Mouse (Mus musculus): ENCODE data around the gene Fam19a2. TPM values are rescaled to one million over a fixed set of nuclear protein-coding genes. Genes with fewer than 3 reads are reported as not detected.

The Fam19a2 gene
- 4.4 and 4.5 TPM in 2 replicates for polyA plus RNA-seq (2015; fragmentation: Nextera tagmentation; extraction: Ambion mirVana)

DNA sequence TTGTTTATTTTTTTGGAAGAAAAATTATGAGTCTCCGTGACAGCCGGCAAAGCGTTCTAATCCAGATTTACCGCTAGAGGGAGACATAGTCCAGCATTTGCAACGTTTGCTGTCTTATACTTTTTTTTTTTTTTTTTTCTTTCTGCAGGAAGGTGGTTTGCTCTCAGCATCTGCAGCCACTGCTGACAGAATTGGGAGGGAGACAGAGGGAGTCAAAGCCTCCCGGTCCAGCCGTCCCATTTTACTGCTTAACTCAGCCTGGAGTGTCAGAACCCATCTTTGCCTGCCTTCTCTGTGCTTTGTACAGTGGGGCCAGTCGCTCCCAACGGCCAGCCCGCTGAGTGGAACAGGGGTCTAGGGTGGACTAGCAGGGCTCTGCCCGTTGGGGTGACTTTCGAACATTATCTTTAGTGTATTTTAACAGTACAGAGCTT is at the start of gene Fam19a2:
TSS of gene Fam19a2 (plus strand) at position 121 of the 434 bp plus-strand sequence.
- H3K9ac ChIP-seq, result peak within 1 kb of the TSS; percentile 50
- peaks cover 18% of the 10 kb centered on the region for H3K4me1 ChIP-seq
- peak within 1 kb of the TSS; percentile 61 for H3K4me3 ChIP-seq (replicated peaks)
- peak within 1 kb of the TSS; percentile 92 for H3K4me2 ChIP-seq
- H3K27ac ChIP-seq, result no peak within 1 kb of the TSS
- H3K27me3 ChIP-seq, result peaks cover 37% of the 10 kb centered on the region
- H3K9me3 ChIP-seq (replicated peaks), result no peaks in the 10 kb centered on the region
- no peaks in the 10 kb centered on the region for H3K36me3 ChIP-seq
- ATAC-seq (replicated peaks; ENCODE audit: low FRiP score), result peak; percentile 50; the same call in 1 of the 2 replicates
- under 1% methylated on average over 12 of the region's 12 CpGs for WGBS

DNA sequence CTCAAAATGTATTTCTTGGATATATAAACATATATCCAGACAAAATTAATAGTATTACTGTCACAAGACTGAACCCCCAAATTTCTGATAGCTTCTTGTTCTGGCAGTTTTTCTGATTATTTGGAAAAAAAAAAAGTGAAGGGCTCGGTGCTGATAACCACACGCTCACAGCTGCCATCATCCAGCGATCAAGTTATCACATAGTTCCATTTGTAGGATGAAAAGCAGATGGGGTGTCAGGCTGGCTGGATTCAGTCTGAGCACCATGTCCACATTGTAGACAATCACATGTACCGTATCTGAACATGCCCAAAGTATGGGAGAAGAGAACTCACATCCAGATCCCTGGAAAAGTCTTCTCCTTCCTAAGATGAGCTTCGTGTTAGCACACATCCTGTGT is 41.0 kb upstream of the Fam19a2 start:
- H3K27me3 ChIP-seq, result no peaks in the 10 kb centered on the region
- H3K36me3 ChIP-seq, result no peaks in the 10 kb centered on the region
- no peak overlapping the region for H3K4me2 ChIP-seq
- no peaks in the 10 kb centered on the region for H3K4me1 ChIP-seq
- H3K27ac ChIP-seq, result no peak overlapping the region
- ATAC-seq (replicated peaks; ENCODE audit: low FRiP score), result no peak
- 92% methylated on average over 5 of the region's 5 CpGs for WGBS
- no peak overlapping the region for H3K9ac ChIP-seq
- no peaks in the 10 kb centered on the region for H3K9me3 ChIP-seq (replicated peaks)
- no peak overlapping the region for H3K4me3 ChIP-seq (replicated peaks)

DNA sequence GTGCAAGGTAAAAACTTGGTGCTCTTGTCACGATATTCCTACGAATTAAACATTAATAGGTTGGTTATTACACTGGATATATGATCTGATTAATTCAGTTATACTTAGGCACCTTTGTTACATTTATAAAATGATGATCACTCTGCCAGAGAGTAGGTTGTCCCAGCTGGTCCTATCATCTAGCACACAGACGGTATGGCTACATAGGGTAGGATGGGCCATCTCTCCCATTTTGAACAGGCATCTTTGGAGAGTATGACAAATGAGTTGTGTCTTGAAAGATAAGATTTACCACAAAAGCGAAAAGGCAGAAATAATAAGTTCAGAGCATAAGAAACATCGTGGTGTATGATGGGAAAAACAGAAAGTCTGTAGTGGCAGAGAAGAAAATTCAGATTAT is 34.4 kb upstream of the Fam19a2 start:
- no peak overlapping the region for H3K27ac ChIP-seq
- H3K9ac ChIP-seq, result no peak overlapping the region
- WGBS, result 91% methylated on average over 5 of the region's 5 CpGs
- H3K36me3 ChIP-seq, result no peaks in the 10 kb centered on the region
- ATAC-seq (replicated peaks; ENCODE audit: low FRiP score), result no peak
- H3K27me3 ChIP-seq, result no peaks in the 10 kb centered on the region
- no peaks in the 10 kb centered on the region for H3K4me1 ChIP-seq
- no peak overlapping the region for H3K4me2 ChIP-seq
- H3K4me3 ChIP-seq (replicated peaks), result no peak overlapping the region
- no peaks in the 10 kb centered on the region for H3K9me3 ChIP-seq (replicated peaks)

DNA sequence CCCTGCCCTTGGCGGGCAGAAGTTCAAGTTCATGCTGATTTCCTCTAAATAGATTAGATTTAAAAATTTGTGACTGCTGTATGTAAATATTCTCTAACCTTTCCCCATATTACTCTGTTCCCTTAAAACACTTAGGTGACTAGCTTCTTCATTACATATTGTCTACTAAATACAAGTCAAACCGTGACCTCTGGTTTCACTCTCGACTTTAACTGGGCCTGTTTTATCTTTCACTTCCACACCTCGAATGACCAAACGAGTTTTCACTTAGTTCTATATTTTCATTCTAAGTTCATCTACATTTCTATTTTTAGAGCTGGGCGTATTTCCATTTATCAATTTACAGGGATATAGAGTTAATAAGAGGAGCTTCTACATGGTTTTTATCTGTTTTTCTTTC is 15.7 kb upstream of the Fam19a2 start:
- Histone ChIP-seq H3K9me3 (replicated peaks) (no peaks in the 10 kb centered on the region), H3K9ac (no peak overlapping the region), H3K4me2 (no peak overlapping the region), H3K27me3 (no peaks in the 10 kb centered on the region), H3K4me3 (replicated peaks) (no peak overlapping the region), H3K4me1 (no peaks in the 10 kb centered on the region), H3K27ac (no peak overlapping the region), H3K36me3 (no peaks in the 10 kb centered on the region)
- WGBS, result 81% methylated on average over 6 of the region's 6 CpGs
- ATAC-seq (replicated peaks; ENCODE audit: low FRiP score), result no peak

DNA sequence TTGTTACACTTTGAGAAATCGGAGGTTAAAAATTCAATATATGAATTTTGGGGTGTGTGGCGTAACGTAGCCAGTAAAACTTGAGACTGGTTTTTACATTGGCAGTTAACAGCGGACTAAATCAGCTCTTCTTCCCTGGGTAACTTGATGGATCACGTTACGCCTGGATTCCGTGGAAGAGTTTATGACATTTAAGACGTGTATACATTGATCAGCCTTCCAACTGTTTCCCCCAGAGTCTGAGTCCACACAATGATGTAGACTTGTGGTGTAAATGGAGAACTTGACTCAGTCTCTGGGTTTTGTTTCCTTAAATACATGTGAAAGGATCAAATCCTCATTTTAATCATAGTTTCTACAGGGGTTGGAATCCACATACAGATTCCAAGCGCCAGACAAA is 11.9 kb upstream of the Fam19a2 start:
- Histone ChIP-seq H3K36me3 (no peaks in the 10 kb centered on the region), H3K9me3 (replicated peaks) (no peaks in the 10 kb centered on the region), H3K27me3 (no peaks in the 10 kb centered on the region), H3K4me2 (no peak overlapping the region), H3K9ac (no peak overlapping the region), H3K4me3 (replicated peaks) (no peak overlapping the region), H3K27ac (no peak overlapping the region), H3K4me1 (no peaks in the 10 kb centered on the region)
- 55% methylated on average over 9 of the region's 9 CpGs for WGBS
- ATAC-seq (replicated peaks; ENCODE audit: low FRiP score), result no peak

DNA sequence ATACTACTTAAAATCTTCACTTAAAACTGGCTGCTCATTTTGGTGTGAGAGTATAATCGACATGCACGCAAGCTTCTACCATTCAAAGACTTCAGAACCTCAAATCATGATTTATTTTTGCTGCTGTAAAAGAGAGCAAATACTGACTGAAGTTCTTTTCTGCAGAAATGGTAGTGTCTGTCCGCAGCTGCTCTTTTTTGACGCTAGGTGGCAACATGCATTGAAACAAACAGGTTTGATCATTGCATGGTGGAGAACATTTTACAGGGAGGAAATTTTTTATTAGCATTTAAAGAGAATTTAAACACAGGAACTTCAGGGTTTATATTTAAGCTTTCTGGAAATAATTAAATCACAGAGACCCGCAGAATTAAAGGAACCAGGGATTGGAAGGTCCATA is 9.5 kb upstream of the Fam19a2 start:
- H3K27me3 ChIP-seq, result no peaks in the 10 kb centered on the region
- H3K9me3 ChIP-seq (replicated peaks), result no peaks in the 10 kb centered on the region
- H3K4me2 ChIP-seq, result no peak overlapping the region
- ATAC-seq (replicated peaks; ENCODE audit: low FRiP score), result no peak
- H3K4me1 ChIP-seq, result no peaks in the 10 kb centered on the region
- no peaks in the 10 kb centered on the region for H3K36me3 ChIP-seq
- no peak overlapping the region for H3K27ac ChIP-seq
- no peak overlapping the region for H3K9ac ChIP-seq
- WGBS, result 36% methylated on average over 5 of the region's 5 CpGs
- H3K4me3 ChIP-seq (replicated peaks), result no peak overlapping the region

DNA sequence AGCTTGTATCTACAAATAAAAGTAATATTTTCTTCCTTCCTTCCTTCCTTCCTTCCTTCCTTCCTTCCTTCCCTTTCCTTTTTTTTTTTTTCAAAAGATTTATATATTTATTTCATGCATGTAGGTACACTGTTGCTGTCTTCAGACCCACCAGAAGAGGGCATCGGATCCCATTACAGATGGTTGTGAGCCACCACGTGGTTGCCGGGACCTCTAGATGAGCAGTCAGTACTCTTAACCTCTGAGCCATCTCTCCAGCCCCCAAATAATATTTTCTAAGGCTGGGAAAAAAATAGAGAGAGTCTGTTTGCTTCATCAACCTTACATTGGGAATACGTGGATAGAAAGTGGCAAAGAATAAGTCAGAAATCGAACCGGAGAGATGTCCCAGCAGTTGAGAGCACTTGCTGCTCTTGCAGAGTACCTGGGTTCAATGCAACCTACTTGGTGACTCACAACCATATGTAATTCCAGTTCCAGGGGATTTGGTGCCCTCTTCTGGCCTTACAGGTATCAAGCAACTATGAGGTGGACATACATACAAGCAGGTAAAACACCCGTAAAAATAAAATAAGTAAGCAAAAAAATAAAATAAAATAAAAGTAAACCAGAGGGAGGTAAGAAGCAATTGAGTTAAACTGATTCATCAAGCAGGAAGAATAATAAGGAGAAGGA is 8.0 kb upstream of the Fam19a2 start:
- no peak for ATAC-seq (replicated peaks; ENCODE audit: low FRiP score)
- Histone ChIP-seq H3K4me3 (replicated peaks) (no peak overlapping the region), H3K36me3 (no peaks in the 10 kb centered on the region), H3K27me3 (0 out of 2 replicates have a peak, but pooled peaks cover 5% of the 10 kb centered on the region), H3K27ac (no peak overlapping the region), H3K4me2 (no peak overlapping the region), H3K9me3 (replicated peaks) (no peaks in the 10 kb centered on the region), H3K4me1 (no peaks in the 10 kb centered on the region), H3K9ac (no peak overlapping the region)
- WGBS, result 83% methylated on average over 7 of the region's 7 CpGs

DNA sequence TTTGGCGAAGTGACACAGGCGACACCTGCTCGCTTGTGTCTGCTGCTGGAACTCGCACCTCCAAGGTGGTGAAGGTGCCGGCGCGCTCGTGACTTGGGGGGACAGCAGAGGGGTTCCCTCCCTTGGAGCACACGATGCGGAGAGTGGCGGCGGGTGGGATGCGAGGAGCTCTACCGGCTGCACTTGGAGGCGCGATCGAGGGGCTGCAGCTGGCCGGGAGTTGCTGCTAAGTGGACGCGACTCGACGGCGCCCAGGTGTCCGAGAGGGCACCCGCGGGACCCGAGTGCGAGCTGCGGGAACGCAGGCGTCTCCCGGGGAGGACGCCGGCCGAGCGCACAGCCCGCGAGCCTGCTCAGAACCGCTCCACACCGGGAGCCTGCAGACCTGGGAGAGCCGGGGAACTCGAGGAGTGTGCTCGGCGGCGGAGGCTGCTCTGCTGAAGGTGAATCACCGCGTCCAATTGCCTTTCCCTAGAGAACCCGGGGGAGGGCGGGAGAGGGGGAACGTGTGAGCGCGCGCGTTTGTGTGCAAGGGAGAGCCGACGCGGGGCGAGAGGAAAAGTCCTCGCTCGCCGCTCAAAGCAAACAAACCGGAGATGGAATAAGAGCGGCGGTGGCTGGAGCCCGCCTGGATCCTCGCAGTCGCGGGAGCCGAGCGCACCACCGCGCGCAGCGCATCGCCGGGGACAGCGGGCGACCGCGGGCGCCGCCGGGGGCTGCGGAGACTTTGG is 830 bp downstream of the Fam19a2 start:
- H3K9ac ChIP-seq, result peak overlapping the region; percentile 50
- H3K4me1 ChIP-seq, result peaks cover 18% of the 10 kb centered on the region
- no peaks in the 10 kb centered on the region for H3K9me3 ChIP-seq (replicated peaks)
- H3K36me3 ChIP-seq, result no peaks in the 10 kb centered on the region
- peaks cover 37% of the 10 kb centered on the region for H3K27me3 ChIP-seq
- H3K4me3 ChIP-seq (replicated peaks), result peak overlapping the region; percentile 61
- WGBS, result 1% methylated on average over 75 of the region's 84 CpGs
- peak overlapping the region; percentile 92 for H3K4me2 ChIP-seq
- no peak overlapping the region for H3K27ac ChIP-seq
- peak; percentile 84 for ATAC-seq (replicated peaks; ENCODE audit: low FRiP score)

DNA sequence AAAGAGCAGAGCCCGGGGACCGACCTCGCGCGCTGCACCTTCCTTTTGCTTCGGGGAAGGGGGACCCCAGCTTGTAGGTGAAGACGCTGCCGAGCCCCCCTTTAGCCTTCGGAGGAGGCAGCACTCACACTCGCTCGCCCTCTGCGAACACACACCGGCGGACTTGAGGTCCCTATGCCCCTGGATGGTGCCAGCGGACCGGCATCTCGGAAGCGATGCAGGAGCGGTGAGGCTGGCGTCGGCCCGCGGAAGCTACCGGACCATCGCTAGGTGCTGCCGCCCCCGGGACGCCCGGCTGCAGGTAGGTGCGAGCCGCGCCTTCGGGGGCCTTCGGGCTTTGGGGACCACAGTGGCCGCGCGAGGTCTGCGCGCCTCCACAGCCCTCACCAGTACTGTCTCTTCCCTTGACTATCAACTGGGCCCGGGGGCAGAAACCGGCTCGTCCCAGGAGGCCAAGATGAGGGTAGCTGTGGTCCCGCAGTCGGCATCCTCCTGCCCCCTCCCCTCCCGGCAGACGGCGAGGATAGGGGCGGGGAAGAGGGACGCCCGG is 1.5 kb downstream of the Fam19a2 start:
- ATAC-seq (replicated peaks; ENCODE audit: low FRiP score), result peak; percentile 68
- no peak overlapping the region for H3K27ac ChIP-seq
- no peaks in the 10 kb centered on the region for H3K36me3 ChIP-seq
- WGBS, result under 1% methylated on average over 49 of the region's 50 CpGs
- H3K4me3 ChIP-seq (replicated peaks), result peak overlapping the region; percentile 61
- peak overlapping the region; percentile 50 for H3K9ac ChIP-seq
- H3K4me2 ChIP-seq, result peak overlapping the region; percentile 92
- peaks cover 18% of the 10 kb centered on the region for H3K4me1 ChIP-seq
- H3K9me3 ChIP-seq (replicated peaks), result no peaks in the 10 kb centered on the region
- H3K27me3 ChIP-seq, result peaks cover 34% of the 10 kb centered on the region

DNA sequence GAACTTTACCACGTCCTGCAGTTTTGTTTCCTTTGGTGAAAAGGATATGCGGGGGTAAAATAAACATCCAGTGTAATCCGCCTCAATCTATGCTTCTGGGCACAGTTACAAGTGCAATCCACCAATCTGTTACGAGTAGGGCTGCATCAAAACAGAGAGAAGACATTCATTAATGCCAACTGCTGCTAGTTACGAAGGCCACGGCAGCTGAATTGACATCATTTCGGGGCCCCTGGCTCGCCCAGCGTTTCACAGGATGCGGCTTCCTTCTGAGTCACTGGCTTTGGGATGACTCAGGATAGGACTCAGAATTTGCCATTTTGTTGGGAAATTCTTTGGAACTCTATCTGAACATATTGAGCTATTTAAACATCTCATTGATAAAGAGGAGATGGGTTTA is 4.8 kb downstream of the Fam19a2 start:
- no peak overlapping the region for H3K27ac ChIP-seq
- no peak overlapping the region for H3K9ac ChIP-seq
- no peak overlapping the region for H3K4me3 ChIP-seq (replicated peaks)
- peaks cover 32% of the 10 kb centered on the region for H3K27me3 ChIP-seq
- H3K4me1 ChIP-seq, result peaks cover 18% of the 10 kb centered on the region
- ATAC-seq (replicated peaks; ENCODE audit: low FRiP score), result no peak
- 62% methylated on average over 10 of the region's 10 CpGs for WGBS
- H3K4me2 ChIP-seq, result no peak overlapping the region
- no peaks in the 10 kb centered on the region for H3K9me3 ChIP-seq (replicated peaks)
- H3K36me3 ChIP-seq, result no peaks in the 10 kb centered on the region

DNA sequence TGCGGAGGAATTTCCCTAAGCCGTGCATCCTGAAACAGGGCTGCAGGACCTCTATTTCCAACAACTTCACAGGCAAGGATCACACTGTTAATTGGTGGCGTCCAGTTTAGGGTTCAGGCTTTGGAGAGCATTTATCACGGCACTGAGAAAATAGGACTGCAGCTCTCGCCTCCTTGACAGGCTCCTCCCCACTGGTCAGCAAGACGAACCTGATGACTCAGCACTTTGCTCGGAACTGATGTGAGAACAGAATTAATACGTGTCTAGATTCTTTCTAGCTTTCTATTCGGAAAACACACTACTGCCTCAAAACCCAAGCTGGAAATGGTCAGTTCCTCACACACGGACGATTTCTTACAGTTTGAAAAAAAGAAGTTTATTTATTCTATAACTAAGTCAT is 10.8 kb downstream of the Fam19a2 start:
- 31% methylated on average over 11 of the region's 11 CpGs for WGBS
- H3K4me2 ChIP-seq, result peak overlapping the region; percentile 46
- no peak overlapping the region; the same call in 1 of the 2 replicates for H3K4me3 ChIP-seq (replicated peaks)

DNA sequence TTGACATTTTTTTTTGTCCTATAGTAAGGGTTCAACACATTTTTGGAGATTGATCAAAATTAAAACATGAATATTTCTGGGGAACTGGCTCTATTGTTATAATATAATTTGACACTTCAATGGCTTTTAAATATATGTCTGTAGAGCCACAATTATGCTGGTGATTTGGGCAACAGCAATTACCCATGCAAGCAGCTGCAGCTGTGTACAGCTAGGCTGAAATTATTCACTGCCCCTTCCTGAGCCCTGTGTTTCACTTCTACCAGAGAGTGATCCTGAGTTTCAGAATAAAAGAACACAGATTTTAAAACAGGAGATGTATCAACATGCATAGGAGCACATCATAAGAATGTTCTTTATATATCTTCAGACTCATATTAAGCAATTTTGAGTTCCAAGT is 43.5 kb downstream of the Fam19a2 start:
- H3K9ac ChIP-seq, result no peak overlapping the region
- no peaks in the 10 kb centered on the region for H3K36me3 ChIP-seq
- no peaks in the 10 kb centered on the region for H3K4me1 ChIP-seq
- no peak for ATAC-seq (replicated peaks; ENCODE audit: low FRiP score)
- H3K9me3 ChIP-seq (replicated peaks), result no peaks in the 10 kb centered on the region
- no peak overlapping the region for H3K4me3 ChIP-seq (replicated peaks)
- no peak overlapping the region for H3K4me2 ChIP-seq
- H3K27me3 ChIP-seq, result no peaks in the 10 kb centered on the region
- no peak overlapping the region for H3K27ac ChIP-seq

More for the DNA sequence above, 10.8 kb downstream of the Fam19a2 start:
- no peak overlapping the region for H3K27ac ChIP-seq
- no peak overlapping the region for H3K9ac ChIP-seq
- H3K4me1 ChIP-seq, result 0 out of 2 replicates have a peak, but pooled peaks cover 2% of the 10 kb centered on the region
- no peaks in the 10 kb centered on the region for H3K27me3 ChIP-seq
- no peaks in the 10 kb centered on the region for H3K9me3 ChIP-seq (replicated peaks)
- ATAC-seq (replicated peaks; ENCODE audit: low FRiP score), result peak; percentile 79
- H3K36me3 ChIP-seq, result no peaks in the 10 kb centered on the region
